Mouse (Mus musculus) heart, adult 2 months (tissue): ENCODE results near the gene Wdr81.

ENCODE experiments used
- CTCF ChIP-seq: fragments of 200-600 bp; IDR thresholded peaks from 2 replicates; pipeline ENCODE4 v1.8.1; 2022; ENCODE audit warnings: antibody characterized with exemption, mild to moderate bottlenecking, moderate library complexity
- EP300 ChIP-seq: fragments of 200-500 bp; IDR thresholded peaks from 2 replicates; pipeline ENCODE4 v1.6.1; 2011; ENCODE audit warnings: low read depth, low read length, control low read depth; ENCODE audit not compliant: insufficient read depth

DNA sequence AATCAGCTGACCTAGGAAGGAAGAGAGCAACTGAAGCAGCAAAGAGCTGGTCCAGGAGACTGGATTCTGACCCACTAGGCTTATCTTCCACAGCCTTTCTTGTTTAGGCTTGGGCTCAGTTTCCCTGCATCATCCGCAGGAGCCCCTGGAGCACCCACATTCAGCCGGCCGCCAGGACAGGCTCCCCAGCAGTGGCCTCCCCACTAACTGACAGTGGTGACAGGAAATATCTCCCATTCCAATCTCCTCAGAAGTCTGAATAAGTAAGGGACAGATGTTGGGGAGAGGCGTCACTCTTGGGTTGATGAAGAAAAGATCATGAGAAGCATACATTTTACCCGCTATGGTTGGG lies 5.2 kb upstream of the Wdr81 start:
- TF ChIP-seq CTCF (no peak), EP300 (no peak)
